Mouse (Mus musculus): Measurements from ENCODE around the gene Hcrt.

DNA sequence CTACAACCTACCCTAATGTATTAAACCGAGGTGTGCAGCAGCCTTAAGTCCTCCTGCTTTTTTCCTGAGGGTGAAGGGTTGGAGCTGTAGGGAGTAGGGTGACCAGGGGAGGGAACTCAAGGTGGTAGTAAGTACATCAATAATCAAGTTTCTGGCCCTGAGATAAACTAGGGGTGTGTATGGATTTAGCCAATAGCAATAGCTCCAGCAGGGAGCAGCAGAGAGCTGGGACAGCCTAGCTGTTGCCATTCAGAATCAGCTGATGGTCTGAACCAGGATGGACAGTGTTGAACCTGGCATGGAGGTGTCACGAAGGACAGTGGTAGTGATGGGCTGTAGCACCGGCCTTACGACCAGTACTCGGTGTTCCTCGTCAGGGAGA, 48.2 kb downstream of the Hcrt start:
- peak; percentile 52 for TF ChIP-seq CTCF (IDR thresholded peaks at IDR 0.05; ENCODE audit: control insufficient read depth, insufficient read depth, insufficient read length)
- TF ChIP-seq USF1 (IDR thresholded peaks at IDR 0.05; ENCODE audit: low read depth) = no peak
- no peak for TF ChIP-seq MYOD1 (IDR thresholded peaks at IDR 0.05; ENCODE audit: control insufficient read depth, insufficient read length, low read depth)
- no peak for TF ChIP-seq MYOG (IDR thresholded peaks at IDR 0.05; ENCODE audit: control insufficient read depth, extremely low read depth, insufficient read length)
- TF ChIP-seq MAX (IDR thresholded peaks at IDR 0.05) = no peak
- no peak for TF ChIP-seq FOSL1 (IDR thresholded peaks at IDR 0.05; ENCODE audit: insufficient read depth, low read length, poor library complexity, severe bottlenecking)

Measured in C2C12 (cell line).